Comparison of ENCODE assay signal across 22 mouse cellular contexts in the genomic region with DNA sequence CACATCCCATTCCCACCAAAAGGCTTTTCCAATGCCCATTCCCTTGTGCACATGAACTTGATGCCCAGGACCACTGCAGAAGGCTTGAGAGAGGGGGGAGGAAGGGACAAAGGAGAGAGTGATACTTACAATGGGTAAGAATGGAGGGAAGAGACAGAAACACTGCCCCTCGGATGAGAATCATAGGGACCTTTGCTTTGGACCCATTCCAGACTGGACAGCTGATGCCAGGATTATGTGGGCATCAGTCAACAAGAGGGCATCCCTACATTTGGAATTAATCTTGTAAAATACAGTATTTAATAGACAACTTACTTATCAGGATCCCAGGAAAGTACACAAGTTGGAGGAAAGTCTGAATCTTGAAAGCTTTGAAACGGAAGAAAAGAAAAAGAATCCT. TPM values are rescaled to one million over a fixed set of nuclear protein-coding genes. Genes with fewer than 3 reads are reported as not detected.
"Had no signal": no experiment of that assay in that cellular context is flagged by ENCODE, and none has a peak within 500 bp of the region (broad histone marks: within the 10 kb centered on the region; RNA-seq: fewer than 3 reads in every experiment).

No protein-coding gene starts in this region.

- H3K27ac ChIP-seq: embryonic facial prominence, embryonic 10.5 days; embryonic facial prominence, embryonic 12.5 days; embryonic facial prominence, embryonic 13.5 days; forebrain, embryonic 10.5 days; forebrain, embryonic 12.5 days; forebrain, embryonic 13.5 days; forebrain, embryonic 15.5 days; gastrocnemius, adult 2 months; heart, adult 2 months had no signal

- DNase-seq: cerebellum, adult 8-10 months; cerebellum, adult 9-10 months; cerebellum, adult 9-11 months; embryo, embryonic 11 days; forebrain, postnatal 0 days; gastrocnemius, adult 2 months; gastrocnemius, postnatal 10 days; gastrocnemius, postnatal 14 days; gastrocnemius, postnatal 36 days; heart, adult 11 months; heart, adult 18-20 months; heart, adult 2 months had no signal

- H3K4me3 ChIP-seq: embryonic facial prominence, embryonic 10.5 days; embryonic facial prominence, embryonic 12.5 days; embryonic facial prominence, embryonic 13.5 days; embryonic facial prominence, embryonic 15.5 days; erythroblast, embryonic 14.5 days; forebrain, embryonic 10.5 days; forebrain, embryonic 12.5 days; forebrain, embryonic 13.5 days; forebrain, embryonic 15.5 days; gastrocnemius, adult 2 months; heart, adult 2 months had no signal

RNA-seq across cellular contexts. Expression of a gene that starts 38.3 kb away (rescaled TPM):
- total RNA-seq: granulocyte monocyte progenitor cell, adult 5-6 weeks had no signal
